Mouse (Mus musculus) C2C12 (cell line): ENCODE results near the gene Mta2.

Experiments
- CTCF ChIP-seq: IDR thresholded peaks from one replicate; pipeline ENCODE4 v1.5.1; 2011; ENCODE audit not compliant: control insufficient read depth, insufficient read depth, insufficient read length
- MYOD1 ChIP-seq: IDR thresholded peaks from one replicate; pipeline ENCODE4 v1.6.1; 2011; ENCODE audit warnings: low read depth; ENCODE audit not compliant: control insufficient read depth, insufficient read length
- USF1 ChIP-seq: IDR thresholded peaks from one replicate; pipeline ENCODE4 v1.6.1; 2011; ENCODE audit warnings: low read depth, mild to moderate bottlenecking, control low read depth, moderate library complexity

- TF ChIP-seq CTCF (no peak), MYOD1 (no peak), USF1 (no peak)
Observed at GRCm38 (mm10) chr19:8989567-8990431, 48.1 kb downstream of the Mta2 start.
